Mouse (Mus musculus) CD4-positive, CD25-positive, alpha-beta regulatory T cell, adult 2 months (primary cell): ENCODE results near the gene Igdcc4.
A peak's percentile ranks its signal among the peaks of the same experiment; 100 is the strongest.

Experiments
- DNase-seq: peaks from one replicate; pipeline ENCODE4 v3.0.0-alpha.2; 2012; ENCODE audit warnings: low read depth, low spot score

The Igdcc4 gene

GRCm38 (mm10) chr9:65154692-65155455 lies 53.6 kb downstream of the Igdcc4 start:
- DNase-seq = no peak

DNA sequence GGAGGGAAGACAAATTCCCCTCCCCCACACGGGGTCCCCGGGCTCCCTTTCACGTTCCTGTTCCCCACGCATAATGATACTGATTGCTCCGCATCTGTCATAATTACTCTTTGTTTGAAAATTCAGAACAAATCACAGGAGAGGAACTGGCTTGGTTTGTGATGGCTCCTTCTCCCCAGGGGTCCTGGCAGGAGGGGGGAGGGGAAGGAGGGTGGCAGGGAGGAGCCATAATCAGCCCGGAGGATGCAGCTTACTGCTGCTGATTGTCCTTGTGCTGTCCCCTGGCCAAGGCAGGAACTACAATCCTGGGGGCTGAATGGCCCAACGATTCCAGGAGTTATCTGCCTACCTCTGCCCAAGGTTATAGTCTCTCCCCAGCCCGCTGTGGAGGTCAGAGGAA lies 55.3 kb downstream of the Igdcc4 start:
- no peak for DNase-seq

GRCm38 (mm10) chr9:65157631-65158030 lies 56.3 kb downstream of the Igdcc4 start:
- DNase-seq = no peak

DNA sequence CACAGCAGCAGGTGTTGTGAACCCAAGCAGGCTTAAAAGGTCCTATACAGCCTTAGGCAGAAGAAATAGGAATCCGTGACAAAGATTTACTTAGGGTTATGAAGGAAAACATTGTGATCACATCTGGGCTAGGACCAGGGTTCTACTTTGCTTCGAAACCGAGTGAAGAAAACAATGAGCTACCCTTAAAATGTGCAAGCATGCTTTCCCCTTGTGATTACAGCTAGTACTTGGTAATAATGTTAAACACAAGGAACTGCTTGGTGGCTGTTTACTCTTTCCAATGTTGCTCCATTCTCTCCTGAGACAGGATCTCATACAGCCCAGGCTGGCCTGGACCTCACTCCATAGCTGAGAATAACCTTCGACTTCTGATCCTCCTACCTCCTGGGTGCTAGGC lies 59.9 kb downstream of the Igdcc4 start:
- DNase-seq = no peak

DNA sequence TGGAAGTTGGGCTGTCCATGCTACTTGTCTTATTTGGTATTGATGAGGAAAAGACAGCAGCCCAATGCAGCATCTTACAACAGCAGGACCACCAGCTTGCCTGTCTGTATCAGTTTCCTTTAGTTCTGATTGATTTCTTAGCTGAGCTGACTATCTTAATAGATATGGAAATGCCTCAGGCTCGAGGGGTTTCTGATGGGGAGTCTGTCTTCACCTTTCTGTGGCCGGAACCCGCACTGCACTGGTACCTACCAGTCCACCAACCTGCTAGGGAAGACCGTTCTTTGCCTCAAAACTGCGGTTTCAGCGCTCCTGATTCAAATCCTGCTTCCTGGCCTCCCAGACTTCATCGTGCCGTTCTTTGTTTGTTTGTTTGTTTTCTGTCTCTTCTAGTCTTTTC lies 60.6 kb downstream of the Igdcc4 start:
- DNase-seq = no peak

DNA sequence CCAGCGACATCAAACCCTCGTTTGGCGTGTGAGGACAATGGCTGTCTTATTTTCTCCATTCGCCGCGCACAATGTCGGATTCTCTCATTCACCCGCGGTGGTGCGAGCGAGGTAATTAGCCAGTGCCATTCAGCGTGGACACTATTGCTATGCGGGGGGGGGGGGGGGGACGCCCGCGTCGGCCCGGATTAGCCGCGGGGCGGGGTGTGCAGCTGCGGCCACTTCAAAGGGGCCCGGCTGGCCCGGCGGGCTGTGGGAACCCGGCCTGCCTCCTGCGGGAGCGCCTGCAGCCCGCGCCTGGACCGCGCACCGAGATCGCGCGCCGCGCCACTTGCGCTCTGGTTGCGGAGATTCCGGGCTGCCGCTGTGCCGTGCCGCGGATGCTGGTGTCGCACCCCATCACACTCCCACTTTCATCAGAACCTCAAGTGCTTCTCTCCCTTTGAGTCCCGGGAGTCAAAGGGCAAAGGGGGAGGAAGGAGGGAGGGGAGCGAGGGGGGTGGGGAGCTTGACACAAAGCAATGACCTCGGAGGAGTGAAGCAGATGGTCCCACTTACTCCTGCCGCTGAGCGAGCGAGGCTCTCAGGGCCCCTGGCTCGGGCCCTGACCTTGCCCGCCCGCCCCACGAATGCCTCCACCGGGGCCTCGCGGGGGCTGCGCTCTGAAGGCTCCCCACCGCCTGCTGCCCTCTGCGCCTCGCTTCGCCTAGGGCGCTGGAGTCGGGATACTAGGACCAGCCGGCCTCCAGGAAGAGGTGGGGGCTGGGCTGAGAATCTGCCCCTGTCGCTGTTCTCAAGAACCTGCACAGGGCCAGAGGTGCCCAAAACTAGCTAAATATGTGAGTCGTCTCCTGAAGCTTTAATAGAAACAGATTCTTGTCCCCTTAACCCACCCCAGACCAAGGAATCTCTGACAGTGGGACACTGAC lies 61.7 kb downstream of the Igdcc4 start:
- DNase-seq = peak; percentile 11

DNA sequence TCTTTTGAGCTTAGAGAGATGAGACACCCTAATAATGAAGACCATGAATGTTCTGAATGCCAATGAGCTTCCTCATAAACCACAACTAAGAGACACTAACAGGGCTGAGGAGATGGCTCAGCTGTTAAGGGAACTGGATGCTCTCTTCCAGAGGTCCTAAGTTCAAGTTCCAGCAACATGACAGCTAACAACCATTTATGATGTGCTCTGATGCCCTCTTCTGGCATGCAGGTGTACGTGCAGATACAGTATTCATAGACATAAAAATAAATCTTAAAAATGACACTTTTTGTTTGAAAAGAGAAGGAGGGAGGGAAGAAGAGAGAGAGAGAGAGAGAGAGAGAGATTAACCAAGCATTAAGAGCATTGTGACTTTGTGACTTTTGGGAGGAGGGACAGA lies 63.6 kb downstream of the Igdcc4 start:
- DNase-seq = peak; percentile 49

DNA sequence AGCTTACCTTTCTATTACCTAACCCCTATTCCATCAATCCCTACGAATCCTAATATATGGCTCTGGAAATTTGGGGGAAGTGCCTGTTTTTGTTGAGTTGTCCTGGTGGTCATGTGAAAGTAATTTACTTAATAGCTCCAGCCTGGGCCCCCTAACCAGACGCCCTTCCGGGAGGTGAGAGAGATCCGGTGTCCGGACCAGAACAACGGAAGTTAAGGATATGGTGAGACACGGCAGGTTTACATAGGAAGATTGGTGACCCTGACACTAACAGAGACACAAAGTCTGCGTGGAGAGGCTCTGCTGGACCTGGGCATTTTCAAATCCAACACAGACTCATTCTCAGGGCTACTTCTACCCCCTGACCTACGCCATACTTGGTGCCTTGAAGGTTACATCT lies 65.1 kb downstream of the Igdcc4 start:
- no peak for DNase-seq

GRCm38 (mm10) chr9:65168534-65168933 lies 67.2 kb downstream of the Igdcc4 start:
- no peak for DNase-seq

DNA sequence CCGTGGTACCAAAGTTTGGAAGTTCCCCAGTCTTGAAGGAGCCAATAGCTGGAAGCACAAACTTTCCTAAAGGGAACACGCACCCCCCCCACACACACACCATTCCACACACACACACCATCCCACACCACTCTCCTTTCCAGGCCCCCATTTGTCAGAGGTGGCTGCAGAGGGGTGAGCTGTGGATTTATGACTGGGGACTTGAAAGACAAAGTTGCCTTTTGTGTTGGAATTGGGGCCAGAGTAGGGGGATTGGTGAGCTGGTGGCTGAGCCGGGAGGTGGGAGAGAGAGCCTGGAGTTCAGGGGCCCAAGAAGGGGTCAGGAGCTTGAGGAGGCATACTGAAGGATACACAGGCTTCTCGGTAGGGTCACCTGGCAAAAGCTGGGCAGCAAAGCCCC lies 67.7 kb downstream of the Igdcc4 start:
- DNase-seq = no peak

GRCm38 (mm10) chr9:65172654-65173053 lies 71.4 kb downstream of the Igdcc4 start:
- DNase-seq = no peak

DNA sequence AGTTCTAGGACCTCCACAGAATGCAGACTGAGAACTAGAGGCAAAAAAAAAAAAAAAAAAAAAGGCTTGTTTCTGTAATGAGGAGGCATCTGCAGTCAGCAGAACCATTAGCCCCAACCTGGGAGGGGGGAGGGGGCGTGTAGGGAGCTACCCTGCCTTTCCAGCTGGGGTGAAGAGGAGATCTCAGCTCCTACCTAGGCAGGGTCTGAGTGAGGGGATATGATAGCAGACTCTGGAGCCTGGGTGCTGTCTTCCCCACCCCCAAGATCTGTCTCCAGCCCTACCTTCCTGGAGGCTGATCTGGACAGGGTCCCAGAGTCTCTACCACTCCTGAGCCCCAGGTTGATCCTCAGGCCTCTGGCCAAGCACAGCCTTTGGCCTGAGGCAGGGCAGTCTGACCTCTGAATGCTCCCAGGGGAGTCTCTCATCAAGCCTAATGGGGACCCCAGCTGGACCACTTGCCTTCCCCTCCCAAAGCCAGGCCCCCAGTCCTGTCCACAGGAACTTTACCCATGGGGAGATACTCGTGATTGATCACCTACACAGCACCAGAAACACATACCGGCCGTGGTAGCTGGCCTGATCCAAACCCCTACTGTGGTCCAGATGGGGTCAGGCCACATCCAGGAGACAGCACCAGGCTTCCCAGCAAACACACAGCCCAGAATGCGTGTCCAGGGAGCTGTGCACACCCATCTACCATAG lies 74.1 kb downstream of the Igdcc4 start:
- DNase-seq = no peak

GRCm38 (mm10) chr9:65175939-65176871 lies 74.9 kb downstream of the Igdcc4 start:
- no peak for DNase-seq

- DNase-seq = no peak
Observed at GRCm38 (mm10) chr9:65177497-65177896, 76.2 kb downstream of the Igdcc4 start.

- no peak for DNase-seq
Observed at GRCm38 (mm10) chr9:65177912-65178311, 76.6 kb downstream of the Igdcc4 start.

GRCm38 (mm10) chr9:65178336-65179213 lies 77.3 kb downstream of the Igdcc4 start:
- no peak for DNase-seq

DNA sequence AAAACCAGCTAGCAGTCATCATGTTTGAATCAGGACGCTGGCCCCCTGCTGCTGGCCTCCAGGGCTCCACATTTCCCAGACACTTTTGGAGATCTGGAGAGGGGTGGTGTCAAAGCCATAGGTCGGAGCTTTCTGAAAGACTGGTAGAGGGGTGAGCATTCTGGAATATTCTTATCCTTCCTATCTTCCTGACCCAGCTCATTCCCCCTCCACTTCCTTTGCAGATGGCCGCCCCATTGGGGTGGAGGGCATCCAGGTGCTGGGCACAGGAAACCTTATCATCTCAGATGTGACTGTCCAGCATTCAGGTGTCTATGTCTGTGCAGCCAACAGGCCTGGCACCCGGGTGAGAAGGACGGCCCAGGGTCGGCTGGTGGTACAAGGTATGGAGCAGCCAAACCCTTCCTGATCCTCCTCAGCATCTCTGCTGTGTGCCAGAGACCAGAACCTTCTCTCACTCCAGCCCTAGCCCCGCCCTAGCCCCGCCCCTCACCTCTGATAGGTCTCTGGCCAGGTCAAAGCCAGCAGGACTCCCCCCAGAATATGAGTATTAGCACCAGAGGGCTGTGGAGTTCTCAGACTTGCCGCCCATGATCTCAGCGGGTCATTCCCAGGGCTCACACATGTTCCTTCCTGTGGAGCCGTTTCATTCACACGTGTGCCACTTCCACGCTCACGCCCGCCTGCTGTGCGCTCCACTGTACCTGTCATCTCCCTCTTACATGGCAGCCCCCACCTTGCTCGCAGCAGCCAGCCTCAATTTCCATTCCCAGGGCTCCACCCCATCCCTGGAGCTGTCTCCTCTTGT lies 78.7 kb downstream of the Igdcc4 start:
- DNase-seq = no peak
